Mouse (Mus musculus): ENCODE data around the gene Tesk1. TPM values are rescaled to one million over a fixed set of nuclear protein-coding genes. Genes with fewer than 3 reads are reported as not detected.

Gene Tesk1
- total and polyA plus RNA-seq, 2 experiments: 3.0 to 28.3 TPM

- Histone ChIP-seq H3K27me3 (ENCODE audit: control insufficient read depth, insufficient read depth, low read length) (no peaks in the 10 kb centered on the region), H3K27ac (replicated peaks; ENCODE audit: insufficient read depth, low read depth, low read length) (peak overlapping the region; percentile 53), H3K36me3 (ENCODE audit: control insufficient read depth, insufficient read depth, low read length) (no peaks in the 10 kb centered on the region), H3K4me1 (ENCODE audit: control insufficient read depth, insufficient read depth, low read length) (peaks cover 28% of the 10 kb centered on the region), H3K79me2 (ENCODE audit: control insufficient read depth, insufficient read depth, low read length) (peaks cover 39% of the 10 kb centered on the region; the same call in 1 of the 2 replicates), H3K9ac (ENCODE audit: low read depth, low read length) (peak overlapping the region; percentile 9), H3K4me3 (ENCODE audit: insufficient read depth, low read depth, low read length) (peak overlapping the region; percentile 24; the same call in 1 of the 2 replicates)
- TF ChIP-seq POLR2A (IDR thresholded peaks at IDR 0.05; ENCODE audit: extremely low read depth, insufficient read depth, low read length): no peak
- 69% methylated on average over 17 of the region's 17 CpGs for WGBS
- DNase-seq (ENCODE audit: extremely low read depth, low read depth, low spot score): no peak
Observed at GRCm38 (mm10) chr4:43398829-43399331, 42.9 kb upstream of the Tesk1 start.

- WGBS: 60% methylated on average over 31 of the region's 31 CpGs
- Histone ChIP-seq H3K79me2 (ENCODE audit: control insufficient read depth, insufficient read depth, low read length) (peaks cover 44% of the 10 kb centered on the region; the same call in 1 of the 2 replicates), H3K9ac (ENCODE audit: low read depth, low read length) (peak overlapping the region; percentile 9), H3K4me1 (ENCODE audit: control insufficient read depth, insufficient read depth, low read length) (peaks cover 25% of the 10 kb centered on the region), H3K4me3 (ENCODE audit: insufficient read depth, low read depth, low read length) (peak overlapping the region; percentile 24; the same call in 1 of the 2 replicates), H3K27ac (replicated peaks; ENCODE audit: insufficient read depth, low read depth, low read length) (peak overlapping the region; percentile 53), H3K36me3 (ENCODE audit: control insufficient read depth, insufficient read depth, low read length) (no peaks in the 10 kb centered on the region), H3K27me3 (ENCODE audit: control insufficient read depth, insufficient read depth, low read length) (no peaks in the 10 kb centered on the region)
- peak; percentile 71 for DNase-seq (ENCODE audit: extremely low read depth, low read depth, low spot score)
- TF ChIP-seq POLR2A (IDR thresholded peaks at IDR 0.05; ENCODE audit: extremely low read depth, insufficient read depth, low read length) (no peak), CTCF (IDR thresholded peaks at IDR 0.05; ENCODE audit: low read depth, low read length) (no peak)
Observed at GRCm38 (mm10) chr4:43399391-43400131, 42.2 kb upstream of the Tesk1 start.

GRCm38 (mm10) chr4:43400976-43401375 is 40.8 kb upstream of the Tesk1 start:
- peaks cover 22% of the 10 kb centered on the region for H3K4me1 ChIP-seq (ENCODE audit: control insufficient read depth, insufficient read depth, low read length)
- no peak for DNase-seq (ENCODE audit: extremely low read depth, low read depth, low spot score)
- H3K79me2 ChIP-seq (ENCODE audit: control insufficient read depth, insufficient read depth, low read length): peaks cover 40% of the 10 kb centered on the region; the same call in 1 of the 2 replicates
- no peaks in the 10 kb centered on the region for H3K36me3 ChIP-seq (ENCODE audit: control insufficient read depth, insufficient read depth, low read length)
- H3K4me3 ChIP-seq (ENCODE audit: insufficient read depth, low read depth, low read length): no peak overlapping the region
- H3K9ac ChIP-seq (ENCODE audit: low read depth, low read length): no peak overlapping the region
- WGBS: 70% methylated on average over 10 of the region's 10 CpGs
- no peak overlapping the region for H3K27ac ChIP-seq (replicated peaks; ENCODE audit: insufficient read depth, low read depth, low read length)
- H3K27me3 ChIP-seq (ENCODE audit: control insufficient read depth, insufficient read depth, low read length): no peaks in the 10 kb centered on the region
- TF ChIP-seq POLR2A (IDR thresholded peaks at IDR 0.05; ENCODE audit: extremely low read depth, insufficient read depth, low read length): no peak
- TF ChIP-seq CTCF (IDR thresholded peaks at IDR 0.05; ENCODE audit: low read depth, low read length): no peak

DNA sequence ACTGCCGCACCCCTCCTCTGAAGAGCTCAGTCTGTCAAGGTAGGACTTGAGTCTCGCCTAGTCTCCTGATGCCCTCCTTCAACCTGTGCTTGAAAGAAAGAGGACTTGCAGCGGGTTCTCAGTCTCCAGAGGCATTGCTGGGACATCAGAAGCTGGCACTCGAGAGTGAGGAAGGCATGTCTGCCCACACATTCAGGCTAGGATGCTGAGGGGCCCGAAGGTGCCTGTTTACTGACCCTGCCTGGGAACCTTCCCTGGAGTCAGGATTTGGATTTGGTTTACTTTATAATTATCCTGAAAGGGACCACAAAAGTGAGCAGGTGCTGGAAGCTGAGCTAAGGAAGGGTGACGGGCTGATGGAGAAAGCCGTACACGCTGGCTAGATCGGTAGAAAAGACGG is 40.3 kb upstream of the Tesk1 start:
- H3K9ac ChIP-seq (ENCODE audit: low read depth, low read length): no peak overlapping the region
- no peak for DNase-seq (ENCODE audit: extremely low read depth, low read depth, low spot score)
- 97% methylated on average over 10 of the region's 10 CpGs for WGBS
- H3K27me3 ChIP-seq (ENCODE audit: control insufficient read depth, insufficient read depth, low read length): no peaks in the 10 kb centered on the region
- no peak overlapping the region for H3K27ac ChIP-seq (replicated peaks; ENCODE audit: insufficient read depth, low read depth, low read length)
- TF ChIP-seq CTCF (IDR thresholded peaks at IDR 0.05; ENCODE audit: low read depth, low read length) (no peak), POLR2A (IDR thresholded peaks at IDR 0.05; ENCODE audit: extremely low read depth, insufficient read depth, low read length) (no peak)
- H3K4me3 ChIP-seq (ENCODE audit: insufficient read depth, low read depth, low read length): no peak overlapping the region
- no peaks in the 10 kb centered on the region for H3K36me3 ChIP-seq (ENCODE audit: control insufficient read depth, insufficient read depth, low read length)
- H3K79me2 ChIP-seq (ENCODE audit: control insufficient read depth, insufficient read depth, low read length): peaks cover 42% of the 10 kb centered on the region; the same call in 1 of the 2 replicates
- peaks cover 22% of the 10 kb centered on the region for H3K4me1 ChIP-seq (ENCODE audit: control insufficient read depth, insufficient read depth, low read length)

DNA sequence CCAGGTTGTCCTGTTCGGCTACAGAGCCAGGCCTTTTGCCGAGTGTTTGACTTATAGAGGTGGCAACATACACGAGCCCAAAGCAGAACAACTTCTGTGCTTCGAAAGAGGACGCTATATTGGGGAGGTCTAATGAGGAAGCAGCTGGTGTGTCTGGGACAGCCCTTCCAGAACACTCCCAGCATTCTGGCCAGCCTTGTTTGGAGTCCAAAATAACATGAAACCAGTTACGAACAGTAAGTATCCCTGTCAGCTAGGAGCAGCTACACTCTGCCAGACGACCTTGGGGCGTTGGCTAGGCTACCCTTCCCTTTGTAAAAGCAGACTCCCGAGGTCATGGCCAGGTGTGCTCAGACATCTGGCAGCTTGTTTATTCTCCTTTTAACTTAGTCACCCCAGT is 39.5 kb upstream of the Tesk1 start:
- H3K79me2 ChIP-seq (ENCODE audit: control insufficient read depth, insufficient read depth, low read length): peaks cover 40% of the 10 kb centered on the region; the same call in 1 of the 2 replicates
- TF ChIP-seq POLR2A (IDR thresholded peaks at IDR 0.05; ENCODE audit: extremely low read depth, insufficient read depth, low read length): no peak
- TF ChIP-seq CTCF (IDR thresholded peaks at IDR 0.05; ENCODE audit: low read depth, low read length): no peak
- H3K4me1 ChIP-seq (ENCODE audit: control insufficient read depth, insufficient read depth, low read length): peaks cover 22% of the 10 kb centered on the region
- DNase-seq (ENCODE audit: extremely low read depth, low read depth, low spot score): peak; percentile 88
- H3K27me3 ChIP-seq (ENCODE audit: control insufficient read depth, insufficient read depth, low read length): no peaks in the 10 kb centered on the region
- H3K4me3 ChIP-seq (ENCODE audit: insufficient read depth, low read depth, low read length): no peak overlapping the region
- WGBS: 37% methylated on average over 9 of the region's 9 CpGs
- H3K36me3 ChIP-seq (ENCODE audit: control insufficient read depth, insufficient read depth, low read length): no peaks in the 10 kb centered on the region
- peak overlapping the region; percentile 16 for H3K9ac ChIP-seq (ENCODE audit: low read depth, low read length)
- peak overlapping the region; percentile 26 for H3K27ac ChIP-seq (replicated peaks; ENCODE audit: insufficient read depth, low read depth, low read length)

DNA sequence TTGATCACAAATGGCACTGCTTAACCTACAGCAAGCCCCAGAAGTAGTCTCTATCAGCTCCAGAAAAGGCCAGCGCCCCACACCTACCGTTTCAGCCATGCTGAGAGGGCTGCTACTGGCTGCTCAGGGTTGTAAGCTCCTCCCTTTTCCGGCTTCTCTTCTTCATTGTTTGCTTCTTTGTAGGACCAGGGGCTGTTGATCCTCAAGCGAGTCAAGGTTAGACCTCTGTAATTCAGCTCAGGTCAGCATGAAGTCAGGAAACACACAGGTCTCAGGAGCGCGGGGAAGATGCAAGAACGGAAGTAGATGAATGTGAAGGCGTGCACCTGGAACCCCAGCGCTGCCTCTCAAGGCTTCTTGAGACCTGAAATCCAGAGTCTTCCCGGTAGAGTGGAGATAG is 37.0 kb upstream of the Tesk1 start:
- Histone ChIP-seq H3K4me1 (ENCODE audit: control insufficient read depth, insufficient read depth, low read length) (peaks cover 20% of the 10 kb centered on the region), H3K9ac (ENCODE audit: low read depth, low read length) (no peak overlapping the region), H3K27ac (replicated peaks; ENCODE audit: insufficient read depth, low read depth, low read length) (no peak overlapping the region), H3K79me2 (ENCODE audit: control insufficient read depth, insufficient read depth, low read length) (peaks cover 35% of the 10 kb centered on the region; the same call in 1 of the 2 replicates), H3K27me3 (ENCODE audit: control insufficient read depth, insufficient read depth, low read length) (no peaks in the 10 kb centered on the region), H3K4me3 (ENCODE audit: insufficient read depth, low read depth, low read length) (no peak overlapping the region), H3K36me3 (ENCODE audit: control insufficient read depth, insufficient read depth, low read length) (no peaks in the 10 kb centered on the region)
- WGBS: 93% methylated on average over 10 of the region's 10 CpGs
- DNase-seq (ENCODE audit: extremely low read depth, low read depth, low spot score): no peak
- TF ChIP-seq CTCF (IDR thresholded peaks at IDR 0.05; ENCODE audit: low read depth, low read length) (no peak), POLR2A (IDR thresholded peaks at IDR 0.05; ENCODE audit: extremely low read depth, insufficient read depth, low read length) (no peak)

Measured in liver, adult 2 months (tissue).